Mouse (Mus musculus) small intestine, adult 2 months (tissue): ENCODE results near the gene Zfp281.

Source experiments
- CTCF ChIP-seq: fragments of 200-500 bp; IDR thresholded peaks from 2 replicates; pipeline ENCODE4 v1.5.1; 2012; ENCODE audit warnings: low read depth, mild to moderate bottlenecking, control low read depth, inconsistent platforms, low read length, moderate library complexity, mixed read lengths; ENCODE audit not compliant: insufficient replicate concordance, insufficient read length; ENCODE audit errors: extremely low read depth
- POLR2A ChIP-seq: fragments of 200-500 bp; IDR thresholded peaks from 2 replicates; pipeline ENCODE4 v1.6.1; 2012; ENCODE audit warnings: low read depth, mild to moderate bottlenecking, control low read depth, inconsistent platforms, low read length, moderate library complexity

- no peak for TF ChIP-seq CTCF
- TF ChIP-seq POLR2A = no peak
Observed at GRCm38 (mm10) chr1:136677847-136678325, 53.2 kb downstream of the Zfp281 start.
